Mouse (Mus musculus) limb, embryonic 10.5 days (tissue): ENCODE data around the gene Smg6. TPM values are rescaled to one million over a fixed set of nuclear protein-coding genes. Genes with fewer than 3 reads are reported as not detected.
A peak's percentile ranks its signal among the peaks of the same experiment; 100 is the strongest.

Experiments
- DNase-seq: peaks from one replicate; pipeline ENCODE4 v3.0.0-alpha.2; 2017; ENCODE audit warnings: low spot score
- H3K27ac ChIP-seq: fragments of 300-500 bp; sonication (generic); 2 replicates; pipeline ENCODE4 v1.5.1; 2016; ENCODE audit warnings: mild to moderate bottlenecking
- H3K27me3 ChIP-seq: fragments of 300-500 bp; sonication (generic); 2 replicates; pipeline ENCODE4 v1.6.1; 2016; ENCODE audit warnings: low read depth, mild to moderate bottlenecking; ENCODE audit not compliant: poor library complexity, severe bottlenecking
- H3K36me3 ChIP-seq: fragments of 300-500 bp; sonication (generic); 2 replicates; pipeline ENCODE4 v1.6.1; 2016; ENCODE audit warnings: mild to moderate bottlenecking, moderate library complexity
- H3K4me1 ChIP-seq: fragments of 300-500 bp; sonication (generic); 2 replicates; pipeline ENCODE4 v1.6.1; 2016
- H3K4me3 ChIP-seq: fragments of 300-500 bp; sonication (generic); 2 replicates; pipeline ENCODE4 v1.5.1; 2016; ENCODE audit warnings: mild to moderate bottlenecking, moderate library complexity
- H3K9me3 ChIP-seq: fragments of 300-500 bp; sonication (generic); replicated peaks from 2 replicates; pipeline ENCODE4 v1.6.1; 2016; ENCODE audit warnings: mild to moderate bottlenecking
- WGBS: fragments of 180-500 bp; shearing (Covaris S2); methylation state at CpG from one replicate; pipeline ENCODE4 v1.1.7; 2016; 5-methylcytosine and 5-hydroxymethylcytosine counted together
- polyA plus RNA-seq: library from polyadenylated mRNA; unstranded; fragments of >200 nt; fragmentation: Nextera tagmentation; extraction: Ambion mirVana; gene quantifications from 2 replicates; pipeline ENCODE4 v1.2.1, GENCODE M21; 2016

Gene Smg6
- polyA plus RNA-seq, 1 experiment from 2014 or later: 21.5 TPM

GRCm38 (mm10) chr11:75047066-75047465 is 121.4 kb downstream of the Smg6 start:
- no peaks in the 10 kb centered on the region for H3K27me3 ChIP-seq
- no peaks in the 10 kb centered on the region for H3K9me3 ChIP-seq
- H3K36me3 ChIP-seq: peaks cover 46% of the 10 kb centered on the region
- WGBS: 58% methylated on average over 6 of the region's 6 CpGs
- no peak overlapping the region for H3K4me3 ChIP-seq
- H3K4me1 ChIP-seq: peaks cover 71% of the 10 kb centered on the region
- H3K27ac ChIP-seq: peak overlapping the region; percentile 72; the same call in 1 of the 2 replicates
- DNase-seq: peak; percentile 35

- H3K4me3 ChIP-seq: no peak overlapping the region
- WGBS: 90% methylated on average over 7 of the region's 7 CpGs
- DNase-seq: no peak
- H3K27me3 ChIP-seq: no peaks in the 10 kb centered on the region
- peaks cover 40% of the 10 kb centered on the region for H3K36me3 ChIP-seq
- peak overlapping the region; percentile 81 for H3K27ac ChIP-seq
- no peaks in the 10 kb centered on the region for H3K9me3 ChIP-seq
- peaks cover 79% of the 10 kb centered on the region for H3K4me1 ChIP-seq
These were observed 122.2 kb downstream of the Smg6 start for GRCm38 (mm10) chr11:75047736-75048407.

- H3K27me3 ChIP-seq: no peaks in the 10 kb centered on the region
- H3K36me3 ChIP-seq: peaks cover 37% of the 10 kb centered on the region
- no peak for DNase-seq
- 47% methylated on average over 2 of the region's 2 CpGs for WGBS
- H3K27ac ChIP-seq: peak overlapping the region; percentile 81
- H3K9me3 ChIP-seq: no peaks in the 10 kb centered on the region
- peaks cover 88% of the 10 kb centered on the region for H3K4me1 ChIP-seq
- H3K4me3 ChIP-seq: peak overlapping the region; percentile 17; the same call in 1 of the 2 replicates
These were observed 123.5 kb downstream of the Smg6 start for GRCm38 (mm10) chr11:75049146-75049545.

GRCm38 (mm10) chr11:75049807-75050206 is 124.2 kb downstream of the Smg6 start:
- Histone ChIP-seq H3K27me3 (no peaks in the 10 kb centered on the region), H3K4me1 (peaks cover 92% of the 10 kb centered on the region), H3K4me3 (no peak overlapping the region; the same call in 1 of the 2 replicates), H3K9me3 (no peaks in the 10 kb centered on the region), H3K36me3 (peaks cover 32% of the 10 kb centered on the region; the same call in 1 of the 2 replicates), H3K27ac (peak overlapping the region; percentile 81)
- 32% methylated on average over 2 of the region's 2 CpGs for WGBS
- DNase-seq: peak; percentile 64

GRCm38 (mm10) chr11:75051239-75051638 is 125.6 kb downstream of the Smg6 start:
- Histone ChIP-seq H3K27me3 (no peaks in the 10 kb centered on the region), H3K4me1 (peaks cover 86% of the 10 kb centered on the region), H3K4me3 (no peak overlapping the region), H3K27ac (peak overlapping the region; percentile 81; the same call in 1 of the 2 replicates), H3K36me3 (peaks cover 23% of the 10 kb centered on the region), H3K9me3 (no peaks in the 10 kb centered on the region)
- WGBS: 44% methylated on average over 1 of the region's 1 CpGs
- no peak for DNase-seq

GRCm38 (mm10) chr11:75051712-75052550 is 126.3 kb downstream of the Smg6 start:
- Histone ChIP-seq H3K4me3 (no peak overlapping the region), H3K36me3 (peaks cover 18% of the 10 kb centered on the region), H3K4me1 (peaks cover 79% of the 10 kb centered on the region), H3K27me3 (no peaks in the 10 kb centered on the region), H3K9me3 (no peaks in the 10 kb centered on the region), H3K27ac (peak overlapping the region; percentile 81; the same call in 1 of the 2 replicates)
- WGBS: 43% methylated on average over 13 of the region's 13 CpGs
- DNase-seq: peak; percentile 38

GRCm38 (mm10) chr11:75053020-75053419 is 127.4 kb downstream of the Smg6 start:
- peaks cover 23% of the 10 kb centered on the region for H3K36me3 ChIP-seq
- peaks cover 68% of the 10 kb centered on the region for H3K4me1 ChIP-seq
- no peak overlapping the region for H3K4me3 ChIP-seq
- no peaks in the 10 kb centered on the region for H3K27me3 ChIP-seq
- no peaks in the 10 kb centered on the region for H3K9me3 ChIP-seq
- no peak for DNase-seq
- H3K27ac ChIP-seq: peak overlapping the region; percentile 69; the same call in 1 of the 2 replicates
- 95% methylated on average over 2 of the region's 2 CpGs for WGBS

GRCm38 (mm10) chr11:75053722-75054121 is 128.1 kb downstream of the Smg6 start:
- Histone ChIP-seq H3K9me3 (no peaks in the 10 kb centered on the region), H3K27ac (peak overlapping the region; percentile 69), H3K4me3 (no peak overlapping the region), H3K36me3 (peaks cover 21% of the 10 kb centered on the region), H3K27me3 (no peaks in the 10 kb centered on the region), H3K4me1 (peaks cover 61% of the 10 kb centered on the region)
- no peak for DNase-seq
- 57% methylated on average over 7 of the region's 7 CpGs for WGBS

- Histone ChIP-seq H3K27me3 (no peaks in the 10 kb centered on the region), H3K27ac (peak overlapping the region; percentile 69), H3K4me1 (peaks cover 55% of the 10 kb centered on the region), H3K36me3 (peaks cover 25% of the 10 kb centered on the region), H3K9me3 (no peaks in the 10 kb centered on the region), H3K4me3 (no peak overlapping the region)
- WGBS: 57% methylated on average over 5 of the region's 5 CpGs
- DNase-seq: no peak
These were observed 128.7 kb downstream of the Smg6 start for GRCm38 (mm10) chr11:75054184-75054877.

- WGBS: 89% methylated on average over 3 of the region's 3 CpGs
- Histone ChIP-seq H3K4me3 (no peak overlapping the region), H3K27ac (peak overlapping the region; percentile 69), H3K36me3 (peaks cover 26% of the 10 kb centered on the region), H3K27me3 (no peaks in the 10 kb centered on the region), H3K4me1 (peaks cover 50% of the 10 kb centered on the region), H3K9me3 (no peaks in the 10 kb centered on the region)
- DNase-seq: no peak
These were observed 129.2 kb downstream of the Smg6 start for GRCm38 (mm10) chr11:75054878-75055214.

GRCm38 (mm10) chr11:75062650-75063049 is 137.0 kb downstream of the Smg6 start:
- Histone ChIP-seq H3K27ac (no peak overlapping the region), H3K4me3 (no peak overlapping the region), H3K9me3 (no peaks in the 10 kb centered on the region), H3K27me3 (no peaks in the 10 kb centered on the region), H3K4me1 (no peaks in the 10 kb centered on the region), H3K36me3 (peaks cover 11% of the 10 kb centered on the region)
- 95% methylated on average over 6 of the region's 6 CpGs for WGBS
- no peak for DNase-seq

GRCm38 (mm10) chr11:75064266-75064665 is 138.6 kb downstream of the Smg6 start:
- no peak for DNase-seq
- Histone ChIP-seq H3K9me3 (no peaks in the 10 kb centered on the region), H3K27ac (no peak overlapping the region), H3K4me3 (no peak overlapping the region), H3K36me3 (peaks cover 7% of the 10 kb centered on the region; the same call in 1 of the 2 replicates), H3K4me1 (no peaks in the 10 kb centered on the region), H3K27me3 (no peaks in the 10 kb centered on the region)
- 89% methylated on average over 1 of the region's 1 CpGs for WGBS
